Mouse (Mus musculus) effector memory CD4-positive, alpha-beta T cell, adult 5 months (primary cell): Measurements from ENCODE around the gene Cdk4. TPM values are rescaled to one million over a fixed set of nuclear protein-coding genes. Genes with fewer than 3 reads are reported as not detected.

Experiments
- polyA plus RNA-seq: library from polyadenylated mRNA; unstranded; fragments of 100-300 nt; shearing (Covaris generic); gene quantifications from one replicate; pipeline ENCODE4 v1.2.1, GENCODE M21; 2017

Cdk4 gene
- 125 TPM for polyA plus RNA-seq

DNA sequence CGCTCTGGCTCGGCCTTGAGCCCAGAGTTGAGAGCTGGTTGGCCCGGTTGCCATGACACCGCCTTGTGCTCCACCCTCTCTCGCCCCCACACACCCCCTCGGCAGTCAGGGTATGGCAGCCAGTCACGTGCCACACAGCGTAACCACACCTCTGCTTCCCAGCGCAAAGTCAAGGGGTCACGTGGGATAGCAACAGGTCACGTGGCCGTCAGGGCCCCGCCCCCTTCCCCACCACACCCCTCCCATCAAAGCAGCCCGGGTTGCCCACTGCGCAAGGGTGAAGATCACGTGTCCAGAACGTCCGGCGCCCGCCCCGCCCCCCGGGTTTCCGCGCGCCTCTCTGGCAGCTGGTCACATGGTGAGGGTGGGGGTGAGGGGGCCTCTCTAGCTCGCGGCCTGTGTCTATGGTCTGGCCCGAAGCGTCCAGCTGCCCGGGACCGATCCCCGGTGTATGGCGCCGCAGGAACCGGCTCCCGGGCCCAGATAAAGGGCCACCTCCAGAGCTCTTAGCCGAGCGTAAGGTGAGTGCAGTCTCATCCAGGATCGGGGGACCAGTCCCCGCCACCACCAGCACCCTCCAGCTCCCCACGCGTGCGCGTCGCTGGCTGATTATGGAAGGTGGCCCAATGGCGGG, at the start of gene Cdk4:
Gene Cdk4, plus strand, starts transcription at position 296 of the 634 bp plus-strand sequence.

DNA sequence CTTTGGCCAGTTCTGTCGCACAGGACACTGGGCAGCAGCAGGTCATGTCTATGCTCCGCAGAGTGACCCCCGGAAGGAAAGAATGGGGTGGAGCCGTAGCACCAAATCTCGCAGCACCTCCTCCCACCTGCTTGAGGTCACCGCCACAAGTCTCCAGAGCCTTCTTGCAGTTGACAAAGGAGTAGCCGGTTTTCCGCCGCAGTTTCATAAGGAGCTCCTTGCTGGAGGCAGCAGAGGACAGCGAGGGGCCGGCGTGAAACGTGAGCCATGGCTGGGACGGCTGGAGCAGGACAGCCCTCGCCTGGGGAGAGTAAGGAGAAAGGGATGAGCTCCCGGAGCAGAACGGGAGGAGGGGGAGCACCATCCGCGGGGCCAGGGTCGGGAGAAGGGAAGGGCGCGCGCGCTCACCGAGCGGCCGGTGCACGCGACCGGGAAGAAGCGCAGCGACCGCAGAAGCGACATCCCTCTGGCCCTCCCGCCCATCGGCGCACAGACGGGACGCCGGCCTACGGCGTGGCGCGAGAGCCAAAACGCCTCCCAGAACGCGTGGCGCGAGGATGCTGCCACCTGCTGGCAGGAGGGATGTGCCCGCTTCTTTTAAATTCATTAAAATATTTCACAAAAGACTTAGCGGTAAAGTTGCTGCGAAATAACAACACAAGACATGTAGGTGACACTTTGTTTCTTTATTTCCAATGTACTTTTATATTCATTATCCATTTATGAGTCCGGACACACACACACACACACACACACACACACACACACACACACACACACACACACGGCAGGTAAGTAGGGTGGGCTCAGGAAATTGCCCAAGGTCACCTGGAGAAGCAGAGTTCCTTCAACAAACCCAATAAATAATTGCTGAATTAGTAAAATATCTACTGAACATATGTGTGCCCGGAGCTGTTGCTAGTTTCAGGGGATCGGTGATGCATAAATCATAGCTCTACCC, 32.7 kb upstream of the Cdk4 start, which contains the start of gene Tsfm:
Gene Tsfm, minus strand, starts transcription at position 505 of the 961 bp plus-strand sequence.

DNA sequence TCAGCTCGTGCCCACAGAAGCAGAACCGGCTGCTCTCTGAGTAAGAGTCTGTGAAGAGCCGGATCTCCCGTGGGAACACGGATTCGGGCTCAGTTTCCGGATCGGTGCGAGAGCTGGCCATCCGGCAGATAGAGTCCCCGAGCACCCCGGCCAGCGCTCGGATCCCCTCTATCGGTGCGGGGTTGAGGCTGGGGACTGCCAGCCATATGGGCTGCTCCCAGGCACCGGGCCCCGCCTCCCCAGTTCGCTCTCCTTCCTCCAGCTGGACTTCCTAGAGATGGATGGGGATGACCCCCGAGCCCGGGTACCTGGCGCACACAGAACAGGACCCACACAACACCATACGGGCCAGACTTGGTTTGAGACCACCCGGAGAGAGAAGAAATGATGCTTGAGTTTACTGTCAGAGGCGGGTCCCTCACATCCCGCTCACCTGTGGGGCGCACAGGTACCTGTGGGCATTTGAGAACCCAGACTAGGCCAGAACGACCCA, 22.0 kb upstream of the Cdk4 start, which contains the start of the genes Mettl1 and Eef1akmt3:
Gene Mettl1, plus strand, starts transcription at position 141 of the 493 bp plus-strand sequence.
Gene Eef1akmt3, minus strand, starts transcription at position 240 of the 493 bp plus-strand sequence.

DNA sequence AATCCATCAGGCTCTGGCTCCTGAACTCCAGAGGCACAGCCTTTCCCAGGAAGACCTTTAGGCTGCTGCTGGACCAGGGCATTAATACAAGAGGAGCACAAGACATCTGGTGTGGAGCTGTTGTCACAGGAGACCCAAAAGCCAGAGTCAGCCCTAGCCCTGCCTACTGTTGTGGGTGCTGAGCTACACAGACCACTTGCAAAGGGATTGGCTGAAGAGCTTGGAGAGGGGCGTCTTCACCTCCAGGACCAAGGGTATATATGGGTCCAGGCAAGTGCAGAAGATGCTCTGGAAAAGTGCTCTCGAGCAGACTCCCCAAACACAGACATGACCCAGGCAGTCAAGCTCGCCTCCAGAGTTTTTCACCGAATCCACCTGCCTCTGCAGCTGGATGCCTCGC, 15.4 kb upstream of the Cdk4 start, which contains the start of gene Cyp27b1:
Gene Cyp27b1, plus strand, starts transcription at position 297 of the 400 bp plus-strand sequence.

DNA sequence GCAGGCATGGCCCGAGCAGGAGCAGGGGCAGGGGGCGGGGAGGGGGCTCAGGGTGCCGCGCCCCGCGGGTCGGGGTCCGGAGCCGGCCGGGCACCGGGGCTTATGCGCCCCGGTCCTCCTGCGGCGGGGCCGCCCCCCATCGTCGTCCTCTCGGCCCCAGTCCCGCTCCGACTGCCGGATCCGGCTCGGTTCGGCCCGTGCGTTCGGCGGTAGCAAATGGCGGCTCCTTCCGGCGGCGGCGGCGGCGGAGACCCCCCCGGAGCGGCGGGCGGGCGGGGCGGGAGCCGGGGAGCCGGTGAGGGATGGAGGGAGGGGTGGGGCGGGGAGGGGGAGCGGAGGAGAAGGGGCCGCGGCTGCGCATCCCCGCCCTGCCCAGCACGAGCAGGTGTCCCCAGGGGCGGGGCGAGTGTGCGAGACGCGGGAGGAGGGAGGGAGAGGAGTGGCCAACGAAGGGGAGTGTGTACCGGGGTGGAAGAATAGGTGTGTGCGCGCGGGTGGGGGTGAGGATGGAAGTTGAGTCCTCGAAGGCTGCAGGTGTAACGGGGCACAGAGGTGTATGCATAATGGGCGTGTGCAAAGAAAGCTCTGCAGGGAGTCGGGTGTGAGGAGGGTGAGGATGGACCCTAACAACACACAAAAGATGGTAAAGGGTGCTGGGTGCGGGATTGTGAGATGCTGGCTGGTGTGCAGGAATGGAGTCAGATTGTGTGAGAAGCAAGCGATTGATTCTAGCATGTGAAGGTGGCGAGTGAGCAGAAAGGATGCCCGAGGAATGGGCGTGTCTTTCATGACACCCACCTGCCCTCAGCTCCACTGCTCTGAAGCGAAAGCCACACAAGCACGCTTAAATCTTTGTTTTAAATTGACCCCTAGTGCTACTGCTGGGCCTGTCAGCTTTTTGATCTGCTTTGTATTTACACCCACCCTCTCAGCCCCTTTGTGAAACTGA, 3.1 kb upstream of the Cdk4 start, which contains the start of gene March9:
Gene March9, minus strand, starts transcription at position 217 of the 949 bp plus-strand sequence.

DNA sequence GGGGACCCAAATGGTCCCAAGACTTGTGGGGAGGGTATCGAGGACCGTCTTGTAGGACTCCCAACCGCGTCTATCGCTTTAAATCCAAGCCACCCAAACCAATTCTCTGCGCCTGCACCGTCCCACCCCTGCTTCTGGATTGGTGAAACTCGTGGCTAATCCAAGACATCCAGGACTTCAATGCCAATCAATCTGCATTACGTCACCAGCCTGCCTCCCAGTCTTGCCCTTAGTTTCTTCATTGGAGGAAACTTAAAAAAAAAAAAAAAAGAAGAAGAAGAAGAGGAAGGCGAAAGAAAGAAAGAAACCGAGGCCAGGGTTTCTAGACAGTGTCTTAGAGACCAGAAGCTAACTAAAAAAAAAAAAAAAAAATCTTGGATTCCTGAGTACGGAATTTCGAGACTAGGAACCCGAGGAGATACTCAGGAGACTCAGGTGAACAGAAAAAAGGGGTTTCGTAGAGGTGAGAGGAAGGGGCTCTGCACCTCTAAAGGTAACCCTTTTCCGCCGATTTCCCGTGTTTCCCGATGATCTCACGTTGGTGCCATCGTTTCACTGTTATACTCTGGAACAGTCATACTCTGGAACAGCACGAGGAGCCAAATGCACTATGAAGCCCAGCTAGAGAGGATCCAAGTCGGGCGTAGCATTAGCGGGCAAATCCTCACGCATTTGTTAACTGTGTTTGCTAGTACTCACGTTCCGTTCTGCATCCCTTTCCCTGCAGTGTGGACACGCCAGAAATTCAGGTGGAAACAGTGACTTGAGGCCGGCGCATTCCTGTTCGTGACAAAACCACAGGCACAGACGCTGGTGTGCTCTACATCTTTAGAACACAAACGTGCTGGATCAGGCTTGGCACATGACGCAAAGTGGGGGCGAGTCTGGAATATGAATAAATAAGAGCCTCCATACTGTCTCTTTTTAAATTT, 7.1 kb downstream of the Cdk4 start, which contains the start of gene Tspan31:
Gene Tspan31, minus strand, starts transcription at position 75 of the 932 bp plus-strand sequence.

DNA sequence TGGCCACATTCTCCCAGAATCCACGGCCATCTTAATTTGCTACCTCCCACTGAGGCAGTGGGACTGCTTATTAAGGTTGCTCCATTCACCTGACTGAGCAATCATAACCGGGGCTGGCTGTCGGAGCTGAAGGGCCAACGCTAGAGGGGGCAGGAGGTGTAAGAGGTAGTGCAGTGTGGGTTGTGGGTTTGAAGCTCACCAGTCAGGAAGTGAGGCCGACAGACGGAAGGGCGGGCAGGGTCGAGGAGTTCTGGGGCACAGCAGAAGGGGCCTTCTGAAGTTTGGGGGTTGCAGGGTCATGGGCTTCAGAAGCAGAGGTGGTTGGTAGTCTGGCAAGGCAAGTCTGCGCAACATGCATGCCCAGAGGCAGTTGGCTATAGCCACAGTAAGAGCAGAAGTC, 11.7 kb downstream of the Cdk4 start, which contains the start of gene Agap2:
Gene Agap2, plus strand, starts transcription at position 205 of the 400 bp plus-strand sequence.

Other genes with a start within 250 kb of the Cdk4 start
- gene Atp23, start 162.2 kb upstream of the Cdk4 start, polyA plus RNA-seq: 7.3 TPM
- 39.4 TPM for gene Ctdsp2, start 84.8 kb upstream of the Cdk4 start, polyA plus RNA-seq
- gene Avil, start 62.8 kb upstream of the Cdk4 start, polyA plus RNA-seq: 0.37 TPM
- 21.6 TPM for gene Tsfm, start 32.7 kb upstream of the Cdk4 start, polyA plus RNA-seq
- 12.8 TPM for gene Mettl1, start 22.1 kb upstream of the Cdk4 start, polyA plus RNA-seq
- 0.41 TPM for gene Eef1akmt3, start 22.0 kb upstream of the Cdk4 start, polyA plus RNA-seq
- gene Cyp27b1, start 15.3 kb upstream of the Cdk4 start, polyA plus RNA-seq: not detected
- gene March9, start 3.4 kb upstream of the Cdk4 start, polyA plus RNA-seq: 1.2 TPM
- gene Tspan31, start 6.7 kb downstream of the Cdk4 start, polyA plus RNA-seq: 110 TPM
- 19.0 TPM for gene Agap2, start 11.8 kb downstream of the Cdk4 start, polyA plus RNA-seq
- 154 TPM for gene Os9, start 57.6 kb downstream of the Cdk4 start, polyA plus RNA-seq
- 677 TPM for gene B4galnt1, start 101.7 kb downstream of the Cdk4 start, polyA plus RNA-seq
- 11.0 TPM for gene Slc26a10, start 117.1 kb downstream of the Cdk4 start, polyA plus RNA-seq
- gene Arhgef25, start 126.5 kb downstream of the Cdk4 start, polyA plus RNA-seq: not detected
- gene Dtx3, start 132.2 kb downstream of the Cdk4 start, polyA plus RNA-seq: 109 TPM
- gene Pip4k2c, start 148.1 kb downstream of the Cdk4 start, polyA plus RNA-seq: 28.9 TPM
- gene Kif5a, start 199.8 kb downstream of the Cdk4 start, polyA plus RNA-seq: not detected
- 74.6 TPM for gene Dctn2, start 202.8 kb downstream of the Cdk4 start, polyA plus RNA-seq
- 8.4 TPM for gene Mbd6, start 225.5 kb downstream of the Cdk4 start, polyA plus RNA-seq
- gene Mars, start 248.3 kb downstream of the Cdk4 start, polyA plus RNA-seq: 55.4 TPM